Mouse (Mus musculus): ENCODE measurements around the gene Ndn.

DNA sequence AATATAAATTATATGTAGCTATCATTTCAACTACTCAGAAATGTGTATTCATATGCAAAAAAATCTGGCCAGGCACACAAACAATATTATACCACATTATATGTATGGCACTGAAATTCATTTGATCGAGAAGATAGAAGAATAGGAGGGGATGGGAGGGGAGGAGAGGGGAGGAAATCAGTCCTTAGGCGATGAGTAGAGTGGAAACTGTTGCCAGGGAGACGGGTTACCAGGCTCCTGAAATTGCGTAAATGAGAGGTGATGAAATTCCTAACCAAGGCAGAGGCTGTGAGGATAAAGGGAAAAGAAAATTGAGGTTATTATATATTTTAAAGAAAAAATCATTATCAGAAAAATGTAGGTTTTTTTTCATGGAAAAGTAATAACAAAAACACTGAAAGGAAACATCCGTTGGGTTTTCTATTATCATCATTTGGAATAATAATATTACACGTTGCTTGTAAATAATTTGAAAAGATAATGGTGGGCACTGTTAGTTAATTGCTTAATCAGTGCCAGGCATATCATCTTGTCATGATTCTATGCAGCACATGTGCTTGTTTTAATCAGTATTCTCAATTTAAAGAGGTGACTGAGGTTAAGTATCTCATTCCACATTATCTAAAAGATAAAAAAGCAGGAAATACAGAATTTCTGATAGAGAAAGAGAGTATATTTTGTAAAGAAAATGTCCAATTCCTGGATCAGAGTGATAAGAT, 39.3 kb upstream of the Ndn start:
- no peak for TF ChIP-seq CTCF (IDR thresholded peaks at IDR 0.05; ENCODE audit: control insufficient read depth, insufficient read depth, insufficient read length)
- no peak for TF ChIP-seq FOSL1 (IDR thresholded peaks at IDR 0.05; ENCODE audit: insufficient read depth, low read length, poor library complexity, severe bottlenecking)
- TF ChIP-seq MAX (IDR thresholded peaks at IDR 0.05), result no peak
- no peak for TF ChIP-seq CEBPB (IDR thresholded peaks at IDR 0.05; ENCODE audit: low read depth)
